Mouse (Mus musculus): ENCODE data around the gene Grip2.
A peak's percentile ranks its signal among the peaks of the same experiment; 100 is the strongest.

Grip2 gene

GRCm38 (mm10) chr6:91795640-91796039 lies 31.4 kb downstream of the Grip2 start:
- no peak for DNase-seq

- no peak for DNase-seq
Measured at GRCm38 (mm10) chr6:91788311-91788798, 38.7 kb downstream of the Grip2 start.

- DNase-seq, result no peak
Measured at GRCm38 (mm10) chr6:91785018-91785417, 42.0 kb downstream of the Grip2 start.

GRCm38 (mm10) chr6:91779206-91779605 lies 47.8 kb downstream of the Grip2 start:
- DNase-seq, result no peak

GRCm38 (mm10) chr6:91776543-91776942 lies 50.5 kb downstream of the Grip2 start:
- no peak for DNase-seq

- DNase-seq, result no peak
Measured at GRCm38 (mm10) chr6:91773951-91774350, 53.1 kb downstream of the Grip2 start.

- no peak for DNase-seq
Measured at GRCm38 (mm10) chr6:91767550-91767949, 59.5 kb downstream of the Grip2 start.

- DNase-seq, result no peak
Measured at GRCm38 (mm10) chr6:91762051-91762742, 64.9 kb downstream of the Grip2 start.

GRCm38 (mm10) chr6:91754845-91755244 lies 72.2 kb downstream of the Grip2 start:
- DNase-seq, result no peak

GRCm38 (mm10) chr6:91754098-91754497 lies 73.0 kb downstream of the Grip2 start:
- DNase-seq, result peak; percentile 53

- no peak for DNase-seq
Measured at GRCm38 (mm10) chr6:91752884-91753283, 74.2 kb downstream of the Grip2 start.

- DNase-seq, result no peak
Measured at GRCm38 (mm10) chr6:91750976-91751375, 76.1 kb downstream of the Grip2 start.

- DNase-seq, result no peak
Measured at GRCm38 (mm10) chr6:91746776-91747175, 80.3 kb downstream of the Grip2 start.

GRCm38 (mm10) chr6:91745947-91746582 lies 81.0 kb downstream of the Grip2 start:
- DNase-seq, result no peak

- DNase-seq, result no peak
Measured at GRCm38 (mm10) chr6:91745246-91745645, 81.8 kb downstream of the Grip2 start.

GRCm38 (mm10) chr6:91743886-91744285 lies 83.2 kb downstream of the Grip2 start:
- no peak for DNase-seq

- DNase-seq, result no peak
Measured at GRCm38 (mm10) chr6:91742995-91743394, 84.1 kb downstream of the Grip2 start.

- DNase-seq, result no peak
Measured at GRCm38 (mm10) chr6:91742466-91742865, 84.6 kb downstream of the Grip2 start.

GRCm38 (mm10) chr6:91741046-91741445 lies 86.0 kb downstream of the Grip2 start:
- DNase-seq, result no peak

- DNase-seq, result no peak
Measured at GRCm38 (mm10) chr6:91738058-91738457, 89.0 kb downstream of the Grip2 start.

GRCm38 (mm10) chr6:91737451-91737850 lies 89.6 kb downstream of the Grip2 start:
- DNase-seq, result no peak

GRCm38 (mm10) chr6:91736471-91736870 lies 90.6 kb downstream of the Grip2 start:
- no peak for DNase-seq

GRCm38 (mm10) chr6:91732138-91732537 lies 94.9 kb downstream of the Grip2 start:
- DNase-seq, result no peak

GRCm38 (mm10) chr6:91729677-91730127 lies 97.3 kb downstream of the Grip2 start:
- no peak for DNase-seq
